Mouse (Mus musculus) embryonic facial prominence, embryonic 10.5 days (tissue): Measurements from ENCODE around the gene Hoxa13. TPM values are rescaled to one million over a fixed set of nuclear protein-coding genes. Genes with fewer than 3 reads are reported as not detected.

Source experiments
- DNase-seq: peaks from one replicate; pipeline ENCODE4 v3.0.0-alpha.2; 2017; ENCODE audit warnings: low spot score
- H3K27ac ChIP-seq: fragments of 300-500 bp; sonication (generic); replicated peaks from 2 replicates; pipeline ENCODE4 v1.5.1; 2016; ENCODE audit warnings: mild to moderate bottlenecking
- H3K27me3 ChIP-seq: fragments of 300-500 bp; sonication (generic); replicated peaks from 2 replicates; pipeline ENCODE4 v1.6.1; 2016; ENCODE audit warnings: low read depth, mild to moderate bottlenecking; ENCODE audit not compliant: poor library complexity, severe bottlenecking
- H3K36me3 ChIP-seq: fragments of 300-500 bp; sonication (generic); replicated peaks from 2 replicates; pipeline ENCODE4 v1.6.1; 2016; ENCODE audit warnings: mild to moderate bottlenecking, moderate library complexity
- H3K4me1 ChIP-seq: fragments of 300-500 bp; sonication (generic); 2 replicates; pipeline ENCODE4 v1.6.1; 2016
- H3K4me3 ChIP-seq: fragments of 300-500 bp; sonication (generic); 2 replicates; pipeline ENCODE4 v1.5.1; 2016; ENCODE audit warnings: mild to moderate bottlenecking, moderate library complexity
- H3K9me3 ChIP-seq: fragments of 300-500 bp; sonication (generic); 2 replicates; pipeline ENCODE4 v1.6.1; 2016; ENCODE audit warnings: mild to moderate bottlenecking
- WGBS: fragments of 180-500 bp; shearing (Covaris S2); methylation state at CpG from one replicate; pipeline ENCODE4 v1.1.7; 2016; 5-methylcytosine and 5-hydroxymethylcytosine counted together
- polyA plus RNA-seq: library from polyadenylated mRNA; unstranded; fragments of >200 nt; fragmentation: Nextera tagmentation; extraction: Ambion mirVana; gene quantifications from 2 replicates; pipeline ENCODE4 v1.2.1, GENCODE M21; 2016

Hoxa13 gene
- not detected in 2 replicates for polyA plus RNA-seq

DNA sequence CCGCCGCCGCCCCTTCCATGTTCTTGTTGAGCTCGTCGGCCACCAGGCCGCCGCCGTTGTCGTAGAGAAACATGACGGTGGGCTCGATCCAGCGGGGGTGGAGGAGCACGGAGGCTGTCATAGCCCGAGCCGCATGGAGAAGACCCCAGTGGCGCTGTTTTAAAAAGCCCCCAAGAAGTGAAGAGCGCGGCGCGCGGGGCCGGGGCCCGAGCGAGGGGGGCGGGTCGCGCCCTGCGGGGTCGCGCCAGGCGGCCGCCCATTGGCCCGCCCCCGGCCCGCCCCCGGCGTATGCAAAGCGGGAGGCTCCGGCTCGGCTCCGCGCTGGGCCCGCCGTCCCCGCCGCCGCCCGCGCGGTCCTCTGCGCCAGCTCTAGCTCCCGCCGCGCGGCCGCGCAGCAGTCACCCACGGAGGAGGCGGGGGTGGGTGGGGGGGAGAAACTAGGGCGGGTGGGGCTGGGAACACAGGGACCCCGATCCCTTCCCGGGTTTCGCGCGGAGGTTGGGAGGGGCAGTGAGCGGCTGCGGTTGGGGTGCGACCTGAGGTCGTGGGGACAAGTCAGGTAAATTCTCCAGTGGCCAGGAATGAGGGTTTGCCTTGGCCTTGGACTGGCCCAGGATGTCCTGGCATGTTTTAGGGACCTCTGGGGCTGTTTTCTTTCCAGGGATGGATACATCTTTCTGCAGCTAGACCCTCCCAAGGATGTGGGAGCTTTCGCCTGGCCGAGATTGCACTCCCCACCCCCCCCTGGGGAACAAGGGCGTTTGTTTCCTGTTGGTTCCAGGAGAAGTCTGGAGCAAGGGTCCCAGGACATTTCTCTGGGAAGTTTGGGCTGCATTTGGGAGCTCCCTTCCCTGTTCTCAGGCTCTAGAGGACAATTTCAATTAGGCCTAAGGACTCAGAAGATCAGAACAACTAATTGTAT, at the start of gene Hoxa13:
Gene Hoxa13 (minus strand): TSS at position 227 of the 922 bp plus-strand sequence.
- no peak within 1 kb of the TSS for H3K27ac ChIP-seq
- under 1% methylated on average over 72 of the region's 72 CpGs for WGBS
- DNase-seq = peak; percentile 74

DNA sequence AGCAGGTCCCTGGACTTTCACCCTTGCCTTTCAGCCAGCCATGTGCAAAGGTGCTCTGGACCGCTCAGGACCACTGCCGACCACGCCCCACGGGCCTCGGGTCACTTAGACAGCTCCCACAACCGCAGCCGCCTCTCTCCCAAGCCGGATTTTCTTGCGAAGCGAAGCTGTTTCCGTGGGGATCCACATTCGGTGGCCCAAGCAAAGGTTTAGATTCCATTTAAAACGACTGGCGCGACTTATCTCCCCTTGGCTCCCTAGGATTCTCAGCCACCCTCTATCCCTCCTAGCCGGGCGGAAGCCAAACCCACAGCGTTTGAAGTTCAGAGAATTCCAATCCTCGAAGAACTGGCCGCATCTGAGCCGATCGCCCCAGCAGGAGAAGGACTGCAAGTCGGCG, 49.7 kb upstream of the Hoxa13 start:
- Histone ChIP-seq H3K4me1 (peaks cover 23% of the 10 kb centered on the region), H3K27ac (no peak overlapping the region), H3K9me3 (no peaks in the 10 kb centered on the region), H3K27me3 (peaks cover 100% of the 10 kb centered on the region), H3K4me3 (0 out of 2 replicates have a peak overlapping the region, but pooled peaks have one; percentile 17), H3K36me3 (no peaks in the 10 kb centered on the region)
- WGBS = under 1% methylated on average over 24 of the region's 24 CpGs
- DNase-seq = peak; percentile 61

More for the DNA sequence above, at the start of gene Hoxa13:
- no peaks in the 10 kb centered on the region for H3K9me3 ChIP-seq
- H3K4me3 ChIP-seq = peak within 1 kb of the TSS; percentile 49
- H3K4me1 ChIP-seq = peaks cover 14% of the 10 kb centered on the region
- no peaks in the 10 kb centered on the region for H3K36me3 ChIP-seq
- peaks cover 99% of the 10 kb centered on the region for H3K27me3 ChIP-seq

DNA sequence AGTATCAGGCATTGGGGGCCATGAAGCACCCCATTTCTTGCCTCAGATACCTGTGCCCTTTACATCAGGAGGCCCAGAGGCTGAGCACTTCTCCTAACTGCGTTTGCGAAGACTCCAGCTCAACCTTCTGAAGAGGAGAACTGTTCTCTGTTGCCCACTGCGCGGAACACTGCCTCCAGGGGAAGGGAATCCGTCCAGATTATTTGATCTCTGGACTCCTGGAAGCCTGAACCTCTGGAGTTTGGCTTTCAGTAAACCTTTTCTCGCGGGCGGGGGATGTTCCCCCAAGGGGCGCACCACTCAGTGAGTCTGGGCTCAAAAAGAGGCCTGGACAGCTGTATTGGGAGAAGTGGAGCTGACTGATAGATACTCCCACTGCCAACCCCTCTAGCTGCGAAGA, 49.1 kb upstream of the Hoxa13 start:
- DNase-seq = peak; percentile 38
- 5% methylated on average over 10 of the region's 10 CpGs for WGBS
- Histone ChIP-seq H3K36me3 (no peaks in the 10 kb centered on the region), H3K9me3 (no peaks in the 10 kb centered on the region), H3K27me3 (peaks cover 100% of the 10 kb centered on the region), H3K4me3 (no peak overlapping the region), H3K4me1 (peaks cover 23% of the 10 kb centered on the region), H3K27ac (no peak overlapping the region)

DNA sequence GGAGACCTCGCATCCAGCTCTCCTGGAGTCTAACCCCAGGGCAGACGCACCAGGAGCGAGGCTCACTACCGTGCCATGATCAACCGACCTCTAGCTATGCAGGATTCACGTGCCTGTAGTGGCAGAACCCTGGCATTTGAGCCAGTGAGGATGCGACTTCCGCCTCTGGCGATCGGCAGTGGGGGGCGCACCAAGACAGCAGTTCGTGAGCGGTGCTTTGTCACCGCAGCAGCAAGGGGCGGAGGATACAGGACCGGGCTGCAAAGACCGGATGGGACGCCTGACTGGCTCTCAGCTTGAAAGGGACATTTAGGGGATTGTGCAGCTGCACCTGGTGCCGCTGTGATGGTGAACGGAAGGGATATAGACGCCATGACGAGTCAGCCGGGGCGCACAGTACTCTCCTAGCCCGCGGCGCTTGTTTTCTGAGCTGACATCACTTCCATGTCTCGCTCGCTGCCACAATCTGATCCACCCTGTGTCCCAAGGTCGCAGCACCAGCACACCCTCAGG, 45.3 kb upstream of the Hoxa13 start:
- WGBS = 1% methylated on average over 30 of the region's 30 CpGs
- Histone ChIP-seq H3K4me3 (peak overlapping the region; percentile 54), H3K9me3 (0 out of 2 replicates have a peak, but pooled peaks cover 4% of the 10 kb centered on the region), H3K4me1 (peaks cover 11% of the 10 kb centered on the region), H3K36me3 (no peaks in the 10 kb centered on the region), H3K27ac (no peak overlapping the region), H3K27me3 (peaks cover 97% of the 10 kb centered on the region)
- DNase-seq = peak; percentile 78

DNA sequence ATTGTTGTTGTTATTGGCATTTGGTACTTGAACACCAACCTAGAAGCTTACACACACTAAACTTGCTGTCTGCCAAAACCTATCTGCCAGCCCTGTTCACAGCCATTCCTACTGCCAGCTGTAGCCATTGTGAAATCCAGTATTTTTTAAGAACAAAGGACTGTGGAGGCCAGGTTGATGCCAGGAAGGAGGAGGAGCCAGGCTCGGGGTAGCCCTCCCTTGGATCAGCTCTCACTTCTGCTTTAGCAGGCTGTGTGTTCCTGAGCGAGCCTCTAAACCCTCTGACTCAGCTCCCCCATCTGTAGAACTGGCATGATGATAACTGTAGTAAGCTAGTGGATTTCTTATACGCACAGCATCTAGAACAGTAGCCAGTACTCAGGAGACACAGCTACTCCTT, 42.7 kb upstream of the Hoxa13 start:
- Histone ChIP-seq H3K27me3 (peaks cover 95% of the 10 kb centered on the region), H3K9me3 (0 out of 2 replicates have a peak, but pooled peaks cover 4% of the 10 kb centered on the region), H3K27ac (no peak overlapping the region), H3K36me3 (no peaks in the 10 kb centered on the region), H3K4me1 (peaks cover 11% of the 10 kb centered on the region), H3K4me3 (no peak overlapping the region)
- WGBS = 55% methylated on average over 3 of the region's 3 CpGs
- DNase-seq = no peak

DNA sequence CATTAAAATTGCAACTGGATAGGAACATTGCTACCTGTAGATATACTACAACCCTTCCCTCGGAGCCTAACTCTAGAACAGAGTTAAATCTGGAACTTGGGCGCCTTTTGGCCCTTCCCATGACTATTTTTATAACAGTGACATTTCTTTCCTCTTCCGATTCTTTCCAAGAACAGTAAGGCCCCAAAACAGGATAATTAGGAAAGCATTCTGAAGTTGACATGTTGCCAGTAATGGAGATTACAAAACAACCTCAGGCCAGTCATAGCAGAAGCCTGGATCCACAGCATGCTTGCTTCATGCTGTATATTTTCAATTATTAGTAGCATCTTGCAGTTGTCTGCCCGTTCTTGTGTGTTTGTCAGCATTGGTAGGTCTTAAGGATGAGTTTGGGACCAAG, 40.1 kb upstream of the Hoxa13 start:
- Histone ChIP-seq H3K27ac (no peak overlapping the region), H3K9me3 (0 out of 2 replicates have a peak, but pooled peaks cover 4% of the 10 kb centered on the region), H3K36me3 (no peaks in the 10 kb centered on the region), H3K4me3 (no peak overlapping the region), H3K4me1 (peaks cover 4% of the 10 kb centered on the region), H3K27me3 (peaks cover 92% of the 10 kb centered on the region)
- no peak for DNase-seq
- WGBS = 82% methylated on average over 4 of the region's 4 CpGs

DNA sequence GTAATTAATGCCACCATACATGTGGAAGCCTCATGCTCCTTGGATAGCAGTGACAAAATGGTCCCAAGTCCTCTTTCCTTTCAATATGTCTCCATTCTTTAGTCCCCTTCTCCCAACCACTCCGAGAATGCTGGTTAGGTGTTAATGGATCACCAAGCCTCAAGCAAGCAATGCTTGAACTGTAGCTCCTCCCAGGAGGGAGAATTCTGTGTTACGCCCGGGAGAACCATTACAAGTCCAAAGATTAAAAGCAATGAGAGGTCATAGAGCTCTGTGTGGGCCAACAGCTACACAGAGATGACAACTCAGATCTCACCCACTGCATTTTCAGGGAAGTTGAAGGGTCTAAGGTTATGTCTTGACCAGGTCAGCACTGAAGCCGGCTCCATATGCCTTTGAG, 37.8 kb upstream of the Hoxa13 start:
- Histone ChIP-seq H3K4me1 (no peaks in the 10 kb centered on the region), H3K27ac (no peak overlapping the region), H3K36me3 (no peaks in the 10 kb centered on the region), H3K27me3 (peaks cover 93% of the 10 kb centered on the region), H3K9me3 (no peaks in the 10 kb centered on the region), H3K4me3 (no peak overlapping the region)
- no peak for DNase-seq
- 84% methylated on average over 4 of the region's 4 CpGs for WGBS

DNA sequence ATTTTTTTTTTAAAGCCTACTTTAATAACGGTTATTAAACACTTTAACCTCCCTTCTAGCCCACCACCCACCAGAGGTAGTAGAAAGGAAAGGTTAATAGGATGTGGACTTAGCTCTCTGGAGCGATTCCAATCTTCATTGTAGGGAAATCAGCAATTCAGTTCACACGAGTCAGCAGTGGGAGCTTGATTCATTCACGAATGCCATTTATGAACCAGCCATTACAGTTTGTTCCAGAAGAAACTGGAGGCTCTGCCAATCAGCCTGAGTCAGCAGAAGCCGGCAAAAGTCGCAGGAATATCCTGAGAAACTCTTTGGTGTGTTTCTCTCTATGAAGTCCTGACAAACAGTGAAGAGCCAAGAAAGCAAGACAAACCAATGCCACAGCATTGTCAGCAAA, 33.9 kb upstream of the Hoxa13 start:
- no peak overlapping the region for H3K27ac ChIP-seq
- no peaks in the 10 kb centered on the region for H3K36me3 ChIP-seq
- H3K9me3 ChIP-seq = no peaks in the 10 kb centered on the region
- H3K27me3 ChIP-seq = peaks cover 94% of the 10 kb centered on the region
- peaks cover 9% of the 10 kb centered on the region for H3K4me1 ChIP-seq
- H3K4me3 ChIP-seq = no peak overlapping the region
- 82% methylated on average over 6 of the region's 6 CpGs for WGBS
- no peak for DNase-seq

DNA sequence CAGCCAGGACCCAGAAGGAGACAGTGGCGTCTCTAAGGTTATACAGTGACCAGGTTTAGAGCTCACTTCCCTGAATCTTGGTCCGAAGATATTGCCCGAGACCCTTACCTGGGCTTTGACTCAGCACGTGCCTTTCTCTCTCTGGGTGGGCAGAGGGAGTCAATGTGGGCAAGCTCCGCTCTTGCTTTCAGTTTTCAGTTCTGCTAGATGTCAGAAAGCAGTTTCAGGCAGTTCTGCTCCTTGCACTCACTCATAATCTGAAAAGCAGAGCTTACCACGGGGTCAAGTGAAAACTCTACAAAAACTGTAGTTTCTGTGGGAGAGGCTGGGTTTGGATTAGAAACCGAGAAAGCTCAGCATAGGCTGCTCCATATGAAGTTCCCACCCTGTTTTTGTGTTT, 31.6 kb upstream of the Hoxa13 start:
- 56% methylated on average over 7 of the region's 7 CpGs for WGBS
- Histone ChIP-seq H3K4me1 (peaks cover 9% of the 10 kb centered on the region), H3K27ac (no peak overlapping the region), H3K36me3 (no peaks in the 10 kb centered on the region), H3K27me3 (peaks cover 97% of the 10 kb centered on the region), H3K4me3 (no peak overlapping the region), H3K9me3 (no peaks in the 10 kb centered on the region)
- no peak for DNase-seq

DNA sequence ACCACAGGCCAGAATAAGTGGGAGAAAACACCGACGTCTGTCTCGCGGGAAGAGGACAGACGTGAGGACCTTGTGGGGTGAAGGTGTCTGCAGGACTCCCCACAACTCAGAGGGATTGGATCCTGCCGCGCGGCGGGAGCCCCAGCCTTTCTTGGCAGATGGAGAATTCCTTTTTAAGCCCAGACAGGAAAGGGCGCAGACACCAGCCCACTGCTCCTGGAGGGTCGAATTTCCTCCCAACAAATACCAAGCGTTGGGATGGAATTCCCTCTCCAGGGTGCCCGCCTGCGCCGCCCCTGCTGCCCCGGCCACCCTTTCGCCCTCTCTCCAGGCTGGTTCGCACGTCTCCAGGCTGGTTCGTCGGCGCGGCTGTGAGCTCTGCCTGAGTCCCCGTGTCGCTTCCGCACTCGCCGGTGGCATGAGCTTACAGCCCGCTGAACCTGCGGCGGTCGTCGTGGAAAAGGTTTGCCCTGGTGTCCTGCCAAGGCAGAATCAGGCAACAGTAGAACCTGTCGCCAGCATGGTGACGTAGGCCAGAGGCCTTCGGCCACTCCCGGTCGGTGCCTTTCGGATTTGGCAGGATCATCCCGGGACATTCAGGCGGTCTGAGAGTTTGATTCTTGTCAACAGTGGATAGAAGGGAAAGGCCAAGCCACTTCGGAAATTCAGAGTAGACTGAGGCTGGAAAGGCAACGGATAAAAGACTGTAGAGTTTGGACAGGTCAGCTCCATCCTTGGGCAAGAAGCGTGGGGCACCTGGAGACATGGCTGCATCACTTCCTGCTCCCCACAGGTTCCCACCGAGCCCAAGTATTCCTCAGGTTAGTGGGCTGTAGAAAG, 30.6 kb upstream of the Hoxa13 start:
- H3K36me3 ChIP-seq = no peaks in the 10 kb centered on the region
- no peak overlapping the region for H3K27ac ChIP-seq
- peak; percentile 69 for DNase-seq
- H3K27me3 ChIP-seq = peaks cover 95% of the 10 kb centered on the region
- 2% methylated on average over 45 of the region's 45 CpGs for WGBS
- H3K9me3 ChIP-seq = no peaks in the 10 kb centered on the region
- H3K4me3 ChIP-seq = peak overlapping the region; percentile 48
- H3K4me1 ChIP-seq = peaks cover 9% of the 10 kb centered on the region

DNA sequence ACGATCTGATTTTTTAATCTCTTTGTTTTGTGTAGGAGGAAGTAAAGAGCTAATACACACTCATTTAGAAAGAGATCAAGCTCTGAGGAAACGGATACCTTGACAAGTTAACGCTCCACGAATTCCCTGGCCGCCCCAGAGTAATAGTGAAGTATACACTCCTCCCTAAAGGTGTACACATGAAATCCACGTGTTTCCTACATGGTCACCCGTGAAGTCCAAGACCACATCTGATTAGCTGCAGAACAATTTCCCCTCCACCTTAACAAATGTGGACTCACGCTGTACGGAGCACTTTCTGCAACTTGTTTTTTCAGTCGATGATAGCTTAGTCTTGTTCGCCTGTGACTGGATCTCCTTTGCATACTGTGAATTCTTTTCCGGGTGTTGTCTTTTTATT, 29.5 kb upstream of the Hoxa13 start:
- peaks cover 9% of the 10 kb centered on the region for H3K4me1 ChIP-seq
- H3K27ac ChIP-seq = no peak overlapping the region
- no peaks in the 10 kb centered on the region for H3K9me3 ChIP-seq
- no peaks in the 10 kb centered on the region for H3K36me3 ChIP-seq
- no peak overlapping the region for H3K4me3 ChIP-seq
- DNase-seq = peak; percentile 24
- WGBS = 17% methylated on average over 12 of the region's 12 CpGs
- H3K27me3 ChIP-seq = peaks cover 90% of the 10 kb centered on the region

DNA sequence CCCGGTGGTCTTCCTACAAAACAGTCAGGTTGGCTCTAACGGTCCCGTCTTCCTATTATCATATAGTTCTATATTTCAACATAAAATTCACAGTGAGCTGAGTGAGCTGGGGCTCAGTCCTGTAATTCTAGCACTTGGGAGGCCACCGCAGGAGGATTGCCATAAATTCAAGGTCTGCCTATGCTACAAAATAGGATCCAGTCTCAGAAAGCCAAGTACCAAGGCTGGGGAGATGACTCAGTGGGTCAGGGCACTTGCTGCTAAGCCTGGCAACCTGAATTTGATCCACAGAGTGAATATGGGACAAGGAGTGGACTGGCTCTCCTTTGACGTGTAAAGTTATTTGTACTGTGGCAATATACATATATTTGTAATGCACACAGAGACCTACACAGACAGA, 23.2 kb upstream of the Hoxa13 start:
- H3K36me3 ChIP-seq = no peaks in the 10 kb centered on the region
- WGBS = 83% methylated on average over 5 of the region's 5 CpGs
- DNase-seq = no peak
- no peaks in the 10 kb centered on the region for H3K9me3 ChIP-seq
- no peaks in the 10 kb centered on the region for H3K4me1 ChIP-seq
- H3K27me3 ChIP-seq = peaks cover 77% of the 10 kb centered on the region
- no peak overlapping the region for H3K4me3 ChIP-seq
- H3K27ac ChIP-seq = no peak overlapping the region
